Mouse (Mus musculus): Measurements from ENCODE around the gene Caps2.
"Not testable (repeated sequence)": the region's sequence is repeated elsewhere in the genome, so short reads cannot be mapped to it uniquely, and the experiment has no call there.

Gene Caps2

DNA sequence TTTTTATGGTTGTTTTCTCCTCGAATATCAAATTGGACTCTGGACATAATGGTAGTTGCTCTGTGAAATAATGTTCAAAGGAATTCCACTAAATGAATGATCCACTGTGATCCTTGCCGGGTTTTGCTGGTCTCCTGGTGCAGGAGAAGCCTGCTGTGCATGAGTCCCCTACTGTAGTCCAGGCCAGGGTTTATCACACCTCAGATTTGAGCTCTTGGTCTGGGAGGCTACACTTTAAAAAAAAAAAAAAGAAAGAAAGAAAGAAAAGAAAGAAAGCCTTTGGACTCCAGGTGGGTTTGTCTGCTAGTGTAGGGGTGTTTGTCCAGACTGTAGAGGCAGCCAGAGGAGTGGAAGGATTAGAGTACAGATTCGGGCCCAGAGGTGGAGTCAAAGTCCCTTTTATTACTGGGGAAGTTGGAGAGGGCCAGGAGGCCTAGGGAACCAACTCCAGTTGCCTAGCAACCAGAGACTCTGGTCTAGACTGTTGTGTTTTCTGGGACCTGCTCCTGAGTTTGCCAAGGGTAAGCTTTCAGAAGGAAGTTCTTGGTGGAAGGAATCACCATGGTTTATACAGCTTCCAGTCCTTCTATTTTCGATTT is at the start of gene Caps2:
TSS of gene Caps2 (plus strand) at position 454 of the 599 bp plus-strand sequence.
- DNase-seq: peak; percentile 17 to 27

DNA sequence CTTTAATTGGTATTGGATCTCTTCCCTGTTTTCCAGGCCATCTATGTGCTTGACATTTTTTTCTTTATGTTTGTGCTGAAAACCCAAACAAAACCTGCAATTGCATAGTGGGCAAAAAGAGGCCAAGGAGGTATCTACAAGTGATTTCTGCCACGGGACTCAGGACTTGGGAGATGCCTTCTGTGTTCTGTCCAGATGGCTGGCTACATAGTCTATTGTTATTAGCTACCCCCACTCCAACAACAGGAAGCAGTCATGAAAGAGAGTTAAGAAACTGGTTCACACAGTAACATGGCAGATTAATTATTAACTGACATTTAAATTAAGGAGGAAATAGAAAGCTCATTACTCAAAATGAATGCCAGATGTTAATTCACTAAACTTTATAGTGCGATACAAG is 38.3 kb upstream of the Caps2 start:
- not testable (repeated sequence) for DNase-seq

DNA sequence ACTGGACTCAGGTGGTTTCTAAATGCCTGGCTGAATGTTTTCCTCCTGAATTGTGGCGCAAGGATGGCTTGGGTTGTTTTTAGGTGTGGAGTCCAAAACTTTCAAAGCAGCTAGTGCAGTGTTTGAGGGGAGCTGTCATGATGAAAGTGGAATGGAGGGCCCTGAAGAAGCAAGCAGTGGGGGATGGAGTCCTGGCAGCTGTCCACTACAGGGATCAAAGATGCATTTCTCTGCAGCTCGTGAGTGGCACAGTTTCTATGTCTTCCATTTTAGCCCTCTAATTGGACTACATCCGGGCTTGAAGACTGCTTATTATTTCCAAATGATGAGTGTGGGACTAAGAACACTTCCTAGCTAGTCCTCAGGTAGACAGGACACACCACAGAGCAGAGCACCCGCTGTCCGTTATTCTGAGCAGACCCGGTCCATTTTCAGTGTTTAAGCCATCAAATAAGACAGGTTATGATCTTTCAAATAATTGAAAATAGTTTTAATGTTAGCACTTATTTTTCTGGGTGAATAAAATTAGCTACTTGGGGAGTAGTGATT is 35.7 kb upstream of the Caps2 start:
- DNase-seq: not testable (repeated sequence)

DNA sequence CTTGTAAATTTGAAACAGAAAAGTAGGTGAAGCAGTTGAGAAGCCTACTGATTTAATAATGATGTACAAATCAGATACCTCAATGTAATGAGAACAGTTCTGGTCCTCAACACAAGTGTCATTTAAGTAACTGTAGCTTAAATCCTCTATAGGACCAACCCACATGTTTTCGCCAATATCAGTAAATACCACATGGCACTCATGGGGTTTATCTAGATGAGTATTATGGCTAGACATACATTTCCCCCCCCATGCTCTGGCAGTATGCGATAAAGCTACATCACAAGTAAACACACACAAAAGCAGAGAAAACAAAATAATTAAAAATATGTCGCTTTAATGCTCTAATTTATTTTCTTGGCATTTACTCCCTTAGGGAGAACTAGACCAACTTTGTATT is 31.2 kb upstream of the Caps2 start:
- DNase-seq: no peak

DNA sequence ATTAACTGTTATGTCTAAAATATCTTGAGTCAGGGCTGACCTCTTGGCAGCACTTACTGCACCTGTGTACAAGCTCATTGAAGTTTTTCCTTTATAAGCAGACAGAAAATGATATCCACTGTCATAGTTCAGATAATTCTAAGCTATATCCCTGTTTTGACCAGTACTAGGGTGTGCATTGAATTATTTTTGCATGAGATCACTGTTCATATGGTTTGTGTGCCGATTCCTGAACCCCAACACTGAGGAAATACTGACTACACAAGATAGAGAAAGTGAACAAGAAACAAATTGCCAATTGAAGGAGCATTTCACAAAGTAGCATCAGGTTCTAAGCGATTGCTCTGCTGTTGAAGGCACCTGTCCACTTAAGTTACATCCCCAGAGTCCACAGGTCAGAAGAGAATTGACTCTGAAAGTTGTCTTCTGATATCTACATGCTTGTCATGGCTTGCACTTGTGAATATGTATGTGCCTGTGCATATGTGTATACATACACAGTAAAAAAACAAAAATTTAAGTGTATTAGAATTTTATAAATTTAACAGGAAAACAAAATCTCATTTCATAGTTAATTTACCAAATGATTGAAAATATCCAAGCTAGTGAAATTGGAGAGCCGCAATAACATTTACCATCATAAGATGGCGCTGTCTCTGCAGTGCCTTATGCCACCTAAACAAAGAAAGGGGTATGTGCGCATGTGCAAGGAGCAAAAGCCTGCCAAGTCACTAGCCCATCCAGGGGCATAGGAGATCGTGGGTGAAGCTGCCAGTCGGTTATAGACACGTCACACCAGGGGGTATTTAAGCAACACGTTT is 25.2 kb upstream of the Caps2 start:
- peak; percentile 28 to 41 for DNase-seq

DNA sequence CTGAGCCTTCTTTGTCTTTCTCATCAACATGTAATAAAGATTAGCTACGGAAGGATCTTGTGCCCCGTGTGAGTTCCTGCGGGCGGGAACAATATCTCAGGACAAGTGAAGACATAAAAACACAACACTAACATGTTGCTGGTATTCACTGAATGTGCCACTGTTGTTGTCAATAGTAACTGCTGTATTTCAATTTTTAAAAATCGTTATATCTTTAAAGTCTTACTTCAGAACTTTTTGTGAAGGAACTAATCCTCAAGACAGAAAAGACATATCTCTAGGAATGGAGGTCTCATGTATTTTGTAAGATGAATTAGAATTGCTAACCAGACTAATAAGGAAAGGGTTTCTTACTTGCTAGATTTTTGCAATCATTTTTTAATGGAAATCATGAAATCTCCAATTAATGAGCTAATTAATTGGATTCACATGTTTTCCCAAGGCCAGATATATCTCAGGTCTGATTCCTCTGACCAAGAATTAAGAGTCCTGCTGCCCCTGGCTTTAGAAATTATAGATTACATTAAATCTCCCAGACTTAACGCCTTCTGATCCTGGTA is 24.5 kb upstream of the Caps2 start:
- DNase-seq: no peak

DNA sequence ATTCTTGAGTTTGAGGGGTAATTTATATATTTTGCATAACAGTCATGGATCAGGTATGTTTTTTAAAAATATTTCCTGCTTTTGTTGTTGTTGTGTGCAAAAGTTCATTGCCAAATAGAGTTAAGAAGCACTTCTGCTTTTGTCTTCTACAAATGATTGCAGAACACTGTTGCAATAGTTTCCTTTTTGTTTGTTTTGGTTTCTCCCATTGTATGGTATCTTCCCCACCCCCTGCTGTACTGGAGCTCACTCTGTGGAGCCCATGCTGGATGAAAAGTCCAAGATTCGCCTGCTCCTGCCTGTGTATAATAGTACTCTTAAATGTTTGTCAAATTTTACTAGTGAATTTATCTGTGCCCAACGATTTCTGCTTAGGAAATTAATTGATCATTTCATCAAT is 23.6 kb upstream of the Caps2 start:
- DNase-seq: no peak

DNA sequence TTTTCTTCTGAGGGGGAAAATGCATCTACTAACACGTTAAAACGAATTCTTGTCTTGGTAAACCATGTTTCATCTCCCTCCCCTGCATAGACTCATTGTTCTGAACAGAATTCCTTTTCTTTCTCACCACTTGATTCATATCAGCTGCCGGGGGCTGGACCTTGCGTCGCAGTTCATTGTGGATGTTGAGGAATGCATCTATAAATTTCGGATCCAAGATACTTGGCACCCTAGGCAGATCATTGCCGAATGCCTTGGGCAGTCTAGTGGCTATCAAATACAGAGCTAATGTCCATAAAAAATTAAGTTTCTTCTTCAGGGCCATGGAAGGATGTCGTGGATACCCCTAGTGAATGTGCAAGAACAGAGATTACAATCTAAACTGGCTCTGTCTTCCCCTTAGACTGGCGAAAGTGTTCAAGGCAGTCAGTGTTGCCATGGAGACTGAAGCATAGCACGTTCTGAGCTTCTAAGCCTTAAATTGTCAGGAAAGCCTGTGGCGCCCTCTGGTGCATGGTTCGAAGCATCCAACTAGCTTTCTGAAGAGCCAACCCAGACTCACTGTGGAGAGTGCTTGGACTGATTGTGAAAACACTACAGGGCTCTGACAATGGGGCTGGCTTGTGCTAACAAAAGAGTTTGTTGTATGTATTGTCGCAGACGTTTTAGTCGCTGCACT is 3.4 kb upstream of the Caps2 start, which contains the start of gene Glipr1l3:
TSS of gene Glipr1l3 (minus strand) at position 446 of the 679 bp plus-strand sequence.
- DNase-seq: peak; percentile 57 to 85

DNA sequence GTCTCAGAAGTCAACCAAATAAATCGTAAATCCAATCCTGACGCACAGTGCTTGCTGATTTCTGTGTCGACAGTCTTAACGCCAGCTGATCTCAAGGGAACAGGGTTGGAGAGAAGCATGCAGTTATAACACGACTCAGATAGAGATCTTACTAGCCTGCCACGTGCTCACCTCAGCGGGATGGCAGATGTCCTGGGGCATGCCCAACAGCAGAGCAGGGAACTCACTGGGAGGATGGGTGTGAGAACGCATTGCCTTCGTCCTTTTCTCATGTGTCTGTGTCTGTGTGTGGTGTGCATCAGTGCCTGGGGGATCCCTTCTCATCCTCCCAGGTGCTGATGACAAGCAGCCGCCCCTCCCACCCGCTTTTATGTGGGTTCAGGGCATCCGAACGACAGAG is 13.6 kb downstream of the Caps2 start:
- DNase-seq: not testable (repeated sequence)

DNA sequence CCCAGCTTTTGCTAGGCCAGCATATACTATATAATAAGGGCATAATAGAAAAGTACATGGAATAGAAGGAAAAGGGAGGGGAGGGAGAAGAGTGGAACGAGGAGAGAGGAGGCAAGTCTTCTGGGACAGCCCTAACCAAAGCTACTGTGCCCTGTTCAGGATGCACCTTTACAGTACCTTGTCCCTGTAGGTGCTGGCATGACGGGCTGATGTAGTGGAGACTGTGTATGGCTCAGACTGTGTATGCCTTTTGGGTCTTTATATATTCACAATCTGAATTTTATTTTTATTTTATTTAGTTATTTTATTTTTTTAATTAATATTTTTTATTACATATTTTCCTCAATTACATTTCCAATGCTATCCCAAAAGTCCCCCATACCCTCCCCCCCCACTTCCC is 30.5 kb downstream of the Caps2 start:
- not testable (repeated sequence) for DNase-seq

DNA sequence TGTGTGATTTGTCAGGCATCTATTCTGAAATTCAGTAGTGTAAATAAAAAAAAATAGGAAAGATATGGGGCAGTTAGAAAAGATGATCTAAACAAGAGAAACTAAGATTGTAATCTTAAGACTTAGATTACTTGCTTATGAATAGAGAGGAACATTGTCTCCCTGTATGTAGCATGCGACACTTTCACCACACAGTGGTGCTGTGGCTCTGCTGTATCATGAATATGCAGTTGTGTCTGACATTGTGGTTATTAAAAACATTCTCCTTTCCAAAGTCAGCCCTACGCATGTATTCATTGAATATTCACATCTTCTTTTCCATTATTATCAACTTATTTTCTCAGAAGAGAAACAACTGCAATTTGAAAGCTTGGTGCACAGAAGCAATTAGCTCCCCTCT is 40.0 kb downstream of the Caps2 start:
- DNase-seq: peak; percentile 4 to 58

DNA sequence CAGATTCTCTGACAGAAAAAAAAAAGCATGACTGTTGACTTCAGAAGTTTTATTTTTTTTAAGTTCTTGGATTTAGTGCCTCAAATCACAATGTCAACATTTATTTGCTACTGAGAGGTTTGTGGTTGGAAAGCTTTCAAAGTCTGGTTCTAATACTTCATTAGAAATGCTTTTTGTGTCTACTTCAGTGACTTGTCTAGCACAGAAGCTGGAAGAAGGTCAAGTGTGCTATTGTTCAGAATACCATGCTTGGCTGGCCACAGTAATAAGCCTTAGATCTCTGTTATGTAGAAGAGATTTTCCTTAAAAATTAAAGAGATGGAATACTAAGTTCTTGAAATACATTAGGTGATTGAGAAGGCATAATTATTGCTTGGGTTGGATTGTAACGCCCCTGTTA is 63.7 kb downstream of the Caps2 start:
- DNase-seq: no peak

DNA sequence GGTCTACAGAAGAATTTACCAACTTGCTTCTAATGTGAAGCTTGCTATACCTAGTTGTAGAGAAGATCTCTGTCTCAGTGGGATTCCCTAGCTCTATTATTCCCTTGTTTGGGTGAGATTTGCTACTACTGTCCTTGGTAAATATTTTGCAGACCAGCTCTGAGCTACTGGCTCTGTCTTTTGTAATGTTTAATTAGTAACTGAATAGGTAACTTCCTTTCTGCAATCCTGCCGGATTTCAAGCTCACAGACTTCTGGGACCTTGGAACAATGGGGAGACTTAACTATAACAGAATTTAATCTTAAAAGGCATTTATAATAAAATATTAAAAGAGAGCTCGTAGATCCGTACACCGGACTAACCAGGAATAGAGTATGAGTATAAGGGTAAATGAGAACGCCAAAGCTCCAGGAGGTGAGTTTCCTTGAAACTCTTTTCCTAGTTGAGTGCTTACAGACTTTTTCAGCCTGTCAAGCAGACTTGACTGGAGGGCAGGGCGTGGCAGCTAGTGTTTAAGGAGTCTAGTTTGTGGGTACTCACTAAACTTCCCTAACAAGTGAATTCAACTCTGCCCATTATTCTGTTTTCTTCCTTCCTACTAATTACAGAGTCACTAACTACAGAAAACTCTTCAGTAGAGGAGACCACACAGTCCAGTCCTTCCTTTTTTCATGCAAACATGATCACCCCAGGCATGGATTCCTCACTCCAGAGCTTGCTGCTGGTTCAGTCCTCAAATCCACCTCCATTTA is 65.8 kb downstream of the Caps2 start:
- DNase-seq: peak; percentile 24 to 34

DNA sequence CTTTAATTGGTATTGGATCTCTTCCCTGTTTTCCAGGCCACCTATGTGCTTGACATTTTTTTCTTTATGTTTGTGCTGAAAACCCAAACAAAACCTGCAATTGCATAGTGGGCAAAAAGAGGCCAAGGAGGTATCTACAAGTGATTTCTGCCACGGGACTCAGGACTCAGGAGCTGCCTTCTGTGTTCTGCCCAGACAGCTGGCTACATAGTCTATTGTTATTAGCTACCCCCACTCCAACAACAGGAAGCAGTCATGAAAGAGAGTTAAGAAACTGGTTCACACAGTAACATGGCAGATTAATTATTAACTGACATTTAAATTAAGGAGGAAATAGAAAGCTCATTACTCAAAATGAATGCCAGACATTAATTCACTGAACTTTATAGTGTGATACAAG is 69.3 kb downstream of the Caps2 start:
- DNase-seq: not testable (repeated sequence)

DNA sequence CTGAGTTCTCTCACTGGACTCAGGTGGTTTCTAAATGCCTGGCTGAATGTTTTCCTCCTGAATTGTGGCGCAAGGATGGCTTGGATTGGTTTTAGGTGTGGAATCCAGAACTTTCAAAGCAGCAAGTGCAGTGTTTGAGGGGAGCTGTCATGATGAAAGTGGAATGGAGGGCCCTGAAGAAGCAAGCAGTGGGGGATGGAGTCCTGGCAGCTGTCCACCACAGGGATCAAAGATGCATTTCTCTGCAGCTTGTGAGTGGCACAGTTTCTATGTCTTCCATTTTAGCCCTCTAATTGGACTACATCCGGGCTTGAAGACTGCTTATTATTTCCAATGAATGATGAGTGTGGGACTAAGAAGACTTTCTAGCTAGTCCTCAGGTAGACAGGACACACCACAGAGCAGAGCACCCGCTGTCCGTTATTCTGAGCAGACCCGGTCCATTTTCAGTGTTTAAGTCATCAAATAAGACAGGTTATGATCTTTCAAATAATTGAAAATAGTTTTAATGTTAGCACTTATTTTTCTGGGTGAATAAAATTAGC is 72.0 kb downstream of the Caps2 start:
- not testable (repeated sequence) for DNase-seq

DNA sequence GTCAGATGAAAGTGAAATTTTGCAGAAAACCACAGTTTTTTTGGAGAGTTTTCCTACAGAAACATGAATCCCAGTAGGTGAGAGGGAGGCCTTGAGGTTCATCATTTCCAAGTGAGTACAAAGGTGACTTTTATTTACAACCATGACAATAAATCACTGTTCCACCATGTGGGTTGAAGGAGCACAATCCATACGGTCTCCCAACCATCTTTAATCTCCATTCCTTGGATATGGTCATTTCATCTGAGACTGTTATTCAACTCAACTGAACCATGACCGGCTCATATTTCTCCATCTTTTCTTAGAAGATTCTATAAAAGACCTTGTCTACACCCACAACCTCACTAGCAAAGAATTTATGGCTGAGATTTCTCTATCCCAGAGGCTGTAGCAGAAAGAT is 84.9 kb downstream of the Caps2 start:
- no peak for DNase-seq

DNA sequence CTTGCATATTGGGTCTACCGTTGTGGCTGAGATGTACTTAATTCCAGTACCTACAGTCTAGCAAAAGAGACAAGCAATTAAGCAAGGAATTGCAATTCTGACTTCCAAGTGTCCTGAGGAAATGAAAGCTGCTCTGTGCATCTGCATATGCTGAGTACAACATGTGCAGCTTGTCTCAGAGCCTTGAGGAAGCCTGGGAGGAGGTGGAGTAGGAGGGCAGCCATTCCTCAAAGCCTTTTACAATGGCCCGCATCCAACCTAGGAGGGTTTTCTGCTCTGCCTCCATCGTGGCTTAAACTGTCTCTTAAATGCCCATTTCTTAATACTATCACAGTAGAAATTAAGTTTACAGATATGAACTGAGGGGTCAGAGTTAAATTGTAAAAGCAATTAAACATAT is 100.0 kb downstream of the Caps2 start:
- no peak for DNase-seq

All from kidney, postnatal 36 days (tissue).